Mouse (Mus musculus) bone marrow macrophage, adult 2 months (primary cell): Measurements from ENCODE around the gene Cbln1. TPM values are rescaled to one million over a fixed set of nuclear protein-coding genes. Genes with fewer than 3 reads are reported as not detected.

ENCODE experiments used
- H3K27ac ChIP-seq: 2 replicates; pipeline ENCODE4 v1.5.1; 2012; ENCODE audit warnings: low read depth, low read length; ENCODE audit not compliant: insufficient read depth
- H3K4me1 ChIP-seq: 2 replicates; pipeline ENCODE4 v1.6.1; 2012; ENCODE audit warnings: low read length; ENCODE audit not compliant: control insufficient read depth, insufficient read depth
- H3K4me3 ChIP-seq: 2 replicates; pipeline ENCODE4 v1.5.1; 2012; ENCODE audit warnings: mild to moderate bottlenecking, low read length, moderate library complexity; ENCODE audit not compliant: insufficient read depth
- CTCF ChIP-seq: IDR thresholded peaks from 2 replicates; pipeline ENCODE4 v1.5.1; 2012; ENCODE audit warnings: low read depth, mild to moderate bottlenecking, low read length, moderate library complexity
- POLR2A ChIP-seq: IDR thresholded peaks from 2 replicates; pipeline ENCODE4 v1.6.1; 2012; ENCODE audit warnings: mild to moderate bottlenecking, low read depth, low read length, borderline replicate concordance
- polyA plus RNA-seq: library from polyadenylated mRNA; stranded (reverse); fragments of >200 nt; gene quantifications from 2 replicates; pipeline ENCODE4 v1.2.4, GENCODE M21; 2012; ENCODE audit not compliant: missing spikeins, insufficient read depth, insufficient read length

Gene Cbln1
- polyA plus RNA-seq, 1 experiment, result not detected

DNA sequence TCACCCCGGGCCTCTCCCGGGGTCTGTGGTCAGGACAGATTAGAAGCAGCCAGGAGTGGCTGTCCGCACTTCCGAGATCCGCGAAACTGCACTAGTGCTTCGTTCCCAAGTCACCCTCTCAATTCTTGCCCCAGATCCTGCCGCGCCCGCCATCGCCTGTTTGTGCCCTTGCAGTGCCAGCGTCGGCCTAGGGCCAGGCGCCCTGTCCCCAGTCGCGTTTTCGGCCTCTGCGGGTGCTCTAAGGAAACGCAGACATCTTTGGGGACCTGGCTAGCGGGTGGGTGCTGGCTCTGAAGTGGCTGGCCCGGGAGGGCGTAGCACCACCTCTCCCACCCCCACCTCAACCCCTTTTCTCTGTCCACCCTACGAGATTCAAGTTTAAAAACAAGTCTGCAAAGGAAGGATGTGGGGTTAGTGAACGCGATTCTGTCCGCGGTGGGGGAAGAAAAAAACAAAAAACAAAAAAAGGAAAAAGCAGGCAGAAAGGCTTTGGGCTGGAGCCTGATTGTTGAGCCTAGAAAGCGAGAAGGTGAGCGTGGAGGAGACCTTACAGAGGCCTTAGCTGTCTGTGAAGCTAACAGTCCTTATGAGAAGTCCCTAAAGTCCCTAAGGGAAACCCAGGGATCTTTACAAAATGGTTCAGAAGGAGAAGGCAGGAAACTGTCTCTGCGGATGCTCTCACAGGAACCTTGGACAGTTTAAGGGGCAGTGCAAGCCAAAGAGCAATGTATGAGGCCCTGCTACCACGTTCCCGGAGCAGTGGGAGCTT is 1.4 kb downstream of the Cbln1 start:
- H3K4me1 ChIP-seq, result no peaks in the 10 kb centered on the region
- no peak overlapping the region for H3K4me3 ChIP-seq
- no peak overlapping the region for H3K27ac ChIP-seq
- TF ChIP-seq CTCF (no peak), POLR2A (no peak)

DNA sequence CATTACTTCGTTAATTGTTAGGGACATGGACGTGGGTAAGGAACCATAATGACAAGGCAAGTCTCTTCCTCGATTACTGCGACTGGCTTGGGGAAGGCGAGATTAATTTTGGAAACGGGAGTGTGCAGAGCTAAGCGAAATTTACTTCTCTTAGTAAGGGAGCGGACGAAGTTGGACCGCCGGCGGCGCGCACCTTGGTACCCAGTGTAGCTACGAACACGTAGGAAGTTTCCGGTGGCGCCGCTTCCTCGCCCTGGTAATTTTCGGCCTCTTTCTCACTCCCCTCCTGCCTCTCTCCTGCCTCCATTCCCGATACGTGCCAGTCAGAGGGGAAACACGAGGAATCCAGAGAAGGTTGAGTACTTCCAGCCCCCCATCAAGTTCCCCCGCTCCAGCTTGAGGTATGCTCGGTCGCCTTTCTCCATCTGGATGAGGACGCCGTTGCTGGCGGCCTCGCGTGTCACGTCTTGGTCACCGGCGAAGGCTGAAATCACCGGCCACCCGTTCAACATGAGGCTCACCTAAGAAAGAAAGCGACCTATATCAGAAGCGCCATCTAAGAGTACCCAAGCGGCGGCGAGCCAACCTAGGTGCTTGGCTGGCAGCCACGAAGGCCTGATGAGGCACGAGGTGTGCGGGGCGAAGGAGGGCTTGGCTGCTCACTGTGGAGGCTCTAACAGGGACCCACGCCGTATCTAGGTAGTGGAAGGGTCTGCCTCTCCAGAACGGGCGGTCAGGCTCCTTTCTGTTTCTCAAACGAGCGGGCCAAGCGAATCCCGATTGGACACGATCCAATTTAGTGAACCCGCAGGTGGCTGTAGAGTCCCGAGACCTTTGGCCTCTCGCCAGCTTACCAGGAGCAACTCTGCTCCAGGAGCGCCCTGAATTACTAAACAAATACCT is 2.2 kb downstream of the Cbln1 start:
- no peak for TF ChIP-seq POLR2A
- no peak for TF ChIP-seq CTCF
- no peak overlapping the region for H3K27ac ChIP-seq
- H3K4me1 ChIP-seq, result no peaks in the 10 kb centered on the region
- no peak overlapping the region for H3K4me3 ChIP-seq

- Histone ChIP-seq H3K4me1 (no peaks in the 10 kb centered on the region), H3K27ac (no peak overlapping the region)
These were observed 3.2 kb downstream of the Cbln1 start for GRCm38 (mm10) chr8:87468958-87469815.

GRCm38 (mm10) chr8:87468416-87468957 is 3.9 kb downstream of the Cbln1 start:
- Histone ChIP-seq H3K4me3 (no peak overlapping the region), H3K27ac (no peak overlapping the region), H3K4me1 (no peaks in the 10 kb centered on the region)
- TF ChIP-seq CTCF (no peak), POLR2A (no peak)

More at GRCm38 (mm10) chr8:87468958-87469815, 3.2 kb downstream of the Cbln1 start:
- no peak overlapping the region for H3K4me3 ChIP-seq
- TF ChIP-seq CTCF (no peak), POLR2A (no peak)

GRCm38 (mm10) chr8:87467906-87468305 is 4.5 kb downstream of the Cbln1 start:
- Histone ChIP-seq H3K27ac (no peak overlapping the region), H3K4me1 (no peaks in the 10 kb centered on the region), H3K4me3 (no peak overlapping the region)
- TF ChIP-seq CTCF (no peak), POLR2A (no peak)

- H3K4me1 ChIP-seq, result no peaks in the 10 kb centered on the region
- TF ChIP-seq POLR2A (no peak), CTCF (no peak)
- no peak overlapping the region for H3K27ac ChIP-seq
- H3K4me3 ChIP-seq, result no peak overlapping the region
These were observed 5.3 kb downstream of the Cbln1 start for GRCm38 (mm10) chr8:87466936-87467602.

GRCm38 (mm10) chr8:87466335-87466734 is 6.1 kb downstream of the Cbln1 start:
- Histone ChIP-seq H3K4me3 (no peak overlapping the region), H3K4me1 (no peaks in the 10 kb centered on the region), H3K27ac (no peak overlapping the region)
- TF ChIP-seq CTCF, result no peak
- TF ChIP-seq POLR2A, result no peak

DNA sequence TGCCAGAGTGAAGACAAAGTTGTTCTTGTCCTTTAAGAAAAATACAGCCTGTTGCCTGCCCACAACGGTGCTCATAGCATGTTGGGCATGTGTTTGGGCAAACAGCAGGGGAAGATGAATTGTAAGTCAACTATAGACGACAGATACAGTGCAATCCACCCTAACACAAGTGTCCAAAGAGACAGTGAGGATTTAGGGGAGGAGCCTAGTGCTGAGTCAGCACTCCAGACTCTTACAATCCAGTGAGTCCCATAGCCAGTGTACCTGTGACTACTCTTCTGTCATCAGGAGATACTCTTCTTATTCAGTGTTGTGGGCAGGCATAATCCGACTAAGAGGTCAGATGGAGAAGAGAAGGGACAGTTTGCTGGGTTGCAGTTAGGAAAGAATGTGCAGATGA is 8.0 kb downstream of the Cbln1 start:
- H3K4me3 ChIP-seq, result no peak overlapping the region
- H3K4me1 ChIP-seq, result no peaks in the 10 kb centered on the region
- TF ChIP-seq CTCF, result no peak
- no peak for TF ChIP-seq POLR2A
- no peak overlapping the region for H3K27ac ChIP-seq

GRCm38 (mm10) chr8:87461801-87462200 is 10.6 kb downstream of the Cbln1 start:
- Histone ChIP-seq H3K4me1 (no peaks in the 10 kb centered on the region), H3K4me3 (no peak overlapping the region), H3K27ac (no peak overlapping the region)
- TF ChIP-seq CTCF (no peak), POLR2A (no peak)

DNA sequence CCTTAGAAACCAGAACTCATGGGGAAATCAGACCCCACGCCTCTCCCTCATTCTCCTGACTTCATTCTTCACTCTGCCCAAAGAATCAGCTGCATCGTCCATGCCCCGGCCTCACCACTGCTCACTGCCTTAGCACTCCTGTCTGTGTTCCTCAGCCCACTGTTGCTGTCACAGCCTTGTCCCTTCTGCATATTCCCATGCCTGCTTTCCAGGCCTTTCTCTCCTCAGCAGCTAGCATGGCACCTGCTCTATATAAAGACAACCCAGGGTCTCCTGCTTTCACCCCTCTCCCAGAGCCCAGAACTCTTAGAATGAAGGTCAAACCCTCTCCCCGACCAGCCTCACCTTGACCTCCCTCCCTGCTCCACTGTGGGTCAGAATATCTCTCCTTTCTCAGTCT is 15.5 kb downstream of the Cbln1 start:
- TF ChIP-seq POLR2A (no peak), CTCF (no peak)
- Histone ChIP-seq H3K27ac (no peak overlapping the region), H3K4me1 (no peaks in the 10 kb centered on the region)

More for the DNA sequence above, 15.5 kb downstream of the Cbln1 start:
- no peak overlapping the region for H3K4me3 ChIP-seq
